Mouse (Mus musculus) ES-Bruce4 (cell line): ENCODE measurements around the gene Arih2. TPM values are rescaled to one million over a fixed set of nuclear protein-coding genes. Genes with fewer than 3 reads are reported as not detected.

ENCODE experiments used
- H3K27ac ChIP-seq: 2 replicates; pipeline ENCODE4 v1.5.1; 2012; ENCODE audit warnings: low read length, inconsistent platforms; ENCODE audit not compliant: insufficient read depth
- H3K27me3 ChIP-seq: 2 replicates; pipeline ENCODE4 v1.6.1; 2012; ENCODE audit warnings: mild to moderate bottlenecking, low read length, inconsistent platforms; ENCODE audit not compliant: control insufficient read depth, poor library complexity, insufficient read depth, severe bottlenecking
- H3K36me3 ChIP-seq: 2 replicates; pipeline ENCODE4 v1.6.1; 2012; ENCODE audit warnings: inconsistent platforms, mild to moderate bottlenecking, low read length, moderate library complexity; ENCODE audit not compliant: control insufficient read depth, poor library complexity, insufficient read depth, severe bottlenecking
- H3K4me1 ChIP-seq: one replicate; pipeline ENCODE4 v1.8.1; 2011; ENCODE audit warnings: low read length; ENCODE audit not compliant: control insufficient read depth, insufficient read depth
- H3K4me3 ChIP-seq: 2 replicates; pipeline ENCODE4 v1.5.1; 2011; ENCODE audit warnings: low read depth, mild to moderate bottlenecking, low read length
- H3K9ac ChIP-seq: 2 replicates; pipeline ENCODE4 v1.6.1; 2012; ENCODE audit warnings: low read depth, mild to moderate bottlenecking, inconsistent platforms; ENCODE audit not compliant: poor library complexity, severe bottlenecking
- H3K9me3 ChIP-seq: replicated peaks from 2 replicates; pipeline ENCODE4 v1.6.1; 2012; ENCODE audit warnings: mild to moderate bottlenecking, low read length, inconsistent platforms; ENCODE audit not compliant: control insufficient read depth, poor library complexity, insufficient read depth, severe bottlenecking
- CTCF ChIP-seq: IDR thresholded peaks from one replicate; pipeline ENCODE4 v1.8.1; 2011; ENCODE audit warnings: low read depth, low read length
- EP300 ChIP-seq: IDR thresholded peaks from 2 replicates; pipeline ENCODE4 v1.6.1; 2011; ENCODE audit warnings: low read depth, low read length; ENCODE audit not compliant: insufficient read depth
- POLR2A ChIP-seq: IDR thresholded peaks from one replicate; pipeline ENCODE4 v1.8.1; 2011; ENCODE audit warnings: low read length; ENCODE audit not compliant: insufficient read depth
- polyA plus RNA-seq: library from polyadenylated mRNA; stranded (reverse); fragments of >200 nt; gene quantifications from 2 replicates; pipeline ENCODE4 v1.2.4, GENCODE M21; 2011; ENCODE audit warnings: low read depth; ENCODE audit not compliant: missing spikeins, insufficient read depth, insufficient read length

Gene Arih2
- polyA plus RNA-seq, 1 experiment = 131 TPM

DNA sequence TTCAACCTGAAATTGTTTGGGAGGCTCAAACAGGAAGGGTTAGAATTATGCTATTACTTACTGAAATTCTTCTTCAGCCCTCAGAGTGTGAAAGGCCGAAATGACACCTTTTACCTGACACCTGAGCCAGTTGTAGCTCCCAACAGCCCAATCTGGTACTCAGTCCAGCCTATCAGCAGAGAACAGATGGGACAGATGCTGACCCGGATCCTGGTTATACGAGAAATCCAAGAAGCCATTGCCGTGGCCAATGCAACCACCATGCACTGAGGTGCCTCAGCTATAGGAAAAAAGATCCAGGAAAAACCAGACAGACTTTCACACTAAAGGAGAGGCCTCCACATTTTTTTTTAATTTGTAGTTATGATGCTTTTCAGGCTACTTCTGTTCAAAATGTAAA is 90.0 kb downstream of the Arih2 start:
- peaks cover 68% of the 10 kb centered on the region for H3K36me3 ChIP-seq
- no peaks in the 10 kb centered on the region for H3K9me3 ChIP-seq
- TF ChIP-seq CTCF = no peak
- no peak for TF ChIP-seq EP300
- no peak for TF ChIP-seq POLR2A
- no peaks in the 10 kb centered on the region for H3K27me3 ChIP-seq
- no peak overlapping the region for H3K9ac ChIP-seq
- no peak overlapping the region for H3K4me3 ChIP-seq
- no peak overlapping the region for H3K27ac ChIP-seq
- H3K4me1 ChIP-seq = no peaks in the 10 kb centered on the region

Other genes with a start within 250 kb of the Arih2 start
- 0.96 and 1.2 TPM in 2 replicates for gene Ccdc36, start 220.9 kb downstream of the Arih2 start, polyA plus RNA-seq
- not detected in 2 replicates for gene BC048562, start 212.9 kb downstream of the Arih2 start, polyA plus RNA-seq
- 26.4 and 31.6 TPM in 2 replicates for gene Ccdc71, start 188.9 kb downstream of the Arih2 start, polyA plus RNA-seq
- gene Klhdc8b, start 187.8 kb downstream of the Arih2 start, polyA plus RNA-seq = 5.8 and 6.4 TPM in 2 replicates
- 27.4 and 39.0 TPM in 2 replicates for gene Lamb2, start 169.7 kb downstream of the Arih2 start, polyA plus RNA-seq
- gene Usp19, start 158.8 kb downstream of the Arih2 start, polyA plus RNA-seq = 86.0 and 90.9 TPM in 2 replicates
- gene Qars, start 141.7 kb downstream of the Arih2 start, polyA plus RNA-seq = 348 and 395 TPM in 2 replicates
- gene Qrich1, start 132.6 kb downstream of the Arih2 start, polyA plus RNA-seq = 139 and 145 TPM in 2 replicates
- gene Impdh2, start 89.1 kb downstream of the Arih2 start, polyA plus RNA-seq = 387 and 445 TPM in 2 replicates
- 24.7 and 29.7 TPM in 2 replicates for gene Ndufaf3, start 82.0 kb downstream of the Arih2 start, polyA plus RNA-seq
- gene Dalrd3, start 79.5 kb downstream of the Arih2 start, polyA plus RNA-seq = 32.7 and 38.9 TPM in 2 replicates
- gene Wdr6, start 70.6 kb downstream of the Arih2 start, polyA plus RNA-seq = 24.6 and 24.7 TPM in 2 replicates
- gene P4htm, start 51.7 kb downstream of the Arih2 start, polyA plus RNA-seq = 2.4 TPM in 2 replicates
- 30.1 and 35.7 TPM in 2 replicates for gene Slc25a20, start 12.7 kb upstream of the Arih2 start, polyA plus RNA-seq
- gene Prkar2a, start 39.9 kb upstream of the Arih2 start, polyA plus RNA-seq = 58.4 and 72.2 TPM in 2 replicates
- gene Ip6k2, start 134.4 kb upstream of the Arih2 start, polyA plus RNA-seq = 37.4 and 39.5 TPM in 2 replicates
- 10.3 and 11.8 TPM in 2 replicates for gene Nckipsd, start 159.0 kb upstream of the Arih2 start, polyA plus RNA-seq
- 3.5 and 6.2 TPM in 2 replicates for gene Celsr3, start 176.9 kb upstream of the Arih2 start, polyA plus RNA-seq
- 8.2 and 8.3 TPM in 2 replicates for gene Slc26a6, start 203.9 kb upstream of the Arih2 start, polyA plus RNA-seq